Mouse (Mus musculus): ENCODE data around the gene Tyw1.

- TF ChIP-seq CTCF (IDR thresholded peaks at IDR 0.05; ENCODE audit: low read depth) (no peak), EP300 (optimal IDR thresholded peaks at IDR 0.05) (no peak)
These were observed 128.9 kb downstream of the Tyw1 start, which contains the start of gene A330070K13Rik for GRCm38 (mm10) chr5:130384222-130384912.

All from stomach, postnatal 0 days (tissue).